Mouse (Mus musculus) lung, adult 2 months (tissue): ENCODE measurements at regions not wholly inside any gene's neighbourhood (a gene's known extent, or its start where the extent isn't known, plus 50 kb on each side); places are given as distances from the start of the nearest gene placed in this dataset.

Experiments
- DNase-seq: peaks from one replicate; pipeline ENCODE4 v3.0.0; 2022
- H3K4me1 ChIP-seq: fragments of 200-500 bp; 2 replicates; pipeline ENCODE4 v1.6.1; 2011; ENCODE audit warnings: low read length; ENCODE audit not compliant: control insufficient read depth, insufficient read depth
- H3K4me3 ChIP-seq: fragments of 200-500 bp; replicated peaks from 2 replicates; pipeline ENCODE3; 2011; ENCODE audit warnings: low read depth, mild to moderate bottlenecking, control low read depth, low read length; ENCODE audit errors: extremely low read depth
- CTCF ChIP-seq: fragments of 200-500 bp; IDR thresholded peaks from 2 replicates; pipeline ENCODE4 v1.5.1; 2011; ENCODE audit warnings: mild to moderate bottlenecking, low read length, control low read depth; ENCODE audit not compliant: insufficient read depth
- POLR2A ChIP-seq: fragments of 200-500 bp; IDR thresholded peaks from 2 replicates; pipeline ENCODE4 v1.6.1; 2011; ENCODE audit warnings: low read depth, mild to moderate bottlenecking, control low read depth, low read length, borderline replicate concordance; ENCODE audit errors: extremely low read depth
- WGBS: fragments of 180-500 bp; shearing (Covaris S2); methylation state at CpG from one replicate; pipeline ENCODE4 v1.1.7; 2018; 5-methylcytosine and 5-hydroxymethylcytosine counted together

DNA sequence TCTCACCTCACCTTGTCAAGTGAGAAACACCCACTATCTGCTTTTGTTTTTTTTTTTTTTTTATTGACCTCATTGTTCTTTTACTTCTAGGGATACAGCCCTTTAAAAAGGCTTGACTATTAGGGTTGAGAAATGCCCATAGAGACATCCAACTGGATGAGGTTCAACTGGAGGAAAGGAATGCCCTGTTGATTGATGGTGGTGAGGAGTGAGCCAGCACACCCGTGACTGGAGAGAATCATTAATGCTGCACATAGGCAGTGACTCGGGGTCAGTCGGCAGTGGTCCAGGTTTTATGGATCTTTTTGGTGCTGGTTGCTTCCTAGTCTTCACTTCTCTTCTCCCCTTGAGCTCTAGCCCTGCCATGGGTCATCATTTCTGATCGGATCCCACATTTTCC is 82.9 kb upstream of the Cryz start:
- WGBS, result 64% methylated on average over 4 of the region's 4 CpGs
- TF ChIP-seq CTCF (no peak), POLR2A (no peak)
- no peak for DNase-seq
- no peak overlapping the region for H3K4me3 ChIP-seq
- H3K4me1 ChIP-seq, result no peaks in the 10 kb centered on the region

DNA sequence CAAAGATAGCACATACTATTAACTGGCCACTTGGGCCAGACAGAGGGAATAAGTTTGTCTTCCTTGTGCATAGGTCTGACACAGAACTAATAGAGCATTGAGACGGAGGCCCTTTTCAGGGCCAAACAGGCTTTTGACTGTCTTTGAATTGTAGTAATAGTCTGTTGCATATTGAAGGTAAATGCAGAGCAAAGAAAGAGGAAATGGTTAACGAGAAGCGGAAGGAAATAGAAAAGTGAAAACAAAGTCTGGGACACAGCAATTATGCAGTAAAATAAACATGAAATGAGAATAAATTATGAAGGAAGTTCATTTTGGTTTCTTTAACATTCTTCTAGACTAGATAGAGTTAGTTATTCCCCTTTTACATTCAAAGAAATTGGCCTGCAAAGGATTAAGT is 86.4 kb upstream of the Cryz start:
- no peak for TF ChIP-seq CTCF
- no peak for TF ChIP-seq POLR2A
- WGBS, result 45% methylated on average over 3 of the region's 3 CpGs
- no peak for DNase-seq
- no peaks in the 10 kb centered on the region for H3K4me1 ChIP-seq
- no peak overlapping the region for H3K4me3 ChIP-seq

DNA sequence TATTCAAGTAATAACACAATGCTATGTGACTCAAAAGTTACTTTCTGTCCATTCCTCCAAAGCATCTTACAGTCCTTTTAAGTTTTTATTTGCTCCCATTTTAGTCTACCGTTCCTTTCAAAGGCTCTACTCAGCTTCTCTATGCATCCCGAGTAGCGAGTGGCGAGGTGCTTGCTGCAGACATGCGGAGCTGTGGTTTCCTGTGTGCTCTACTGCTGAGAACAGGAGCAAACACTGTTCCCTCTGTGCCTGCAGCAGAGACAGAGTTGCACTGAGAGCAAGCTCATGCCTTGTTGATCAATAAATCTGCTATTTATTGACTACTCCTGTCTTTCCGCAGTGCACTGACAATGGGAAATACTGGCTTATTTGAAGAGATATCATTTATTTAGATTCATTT is 87.1 kb upstream of the Cryz start:
- H3K4me3 ChIP-seq, result no peak overlapping the region
- WGBS, result 63% methylated on average over 6 of the region's 6 CpGs

DNA sequence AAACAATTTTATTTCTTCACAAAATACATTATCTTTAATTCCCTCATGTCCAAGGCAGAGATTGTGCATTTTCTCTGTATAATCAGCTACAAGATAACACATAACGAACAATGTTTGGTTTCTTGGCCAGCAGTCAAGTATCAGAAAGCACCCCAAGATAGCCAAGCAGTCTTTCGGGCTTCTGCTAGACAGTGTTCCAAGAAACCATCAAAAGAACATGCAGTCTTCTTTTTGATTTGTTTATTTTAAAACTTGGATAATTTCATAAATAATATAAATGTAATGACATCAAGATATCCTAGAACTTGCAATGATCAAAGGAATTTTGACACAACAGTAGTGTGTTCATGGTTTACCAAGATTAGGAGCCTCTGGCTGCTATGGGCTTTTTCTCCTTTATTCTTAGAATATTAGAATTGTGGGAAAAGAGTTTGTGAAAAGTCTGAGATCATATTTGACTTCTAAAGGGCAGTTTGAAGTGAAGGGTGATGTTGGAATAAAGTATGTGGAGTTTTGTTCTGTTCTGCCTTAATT is 103.1 kb upstream of the Cryz start:
- Histone ChIP-seq H3K4me1 (no peaks in the 10 kb centered on the region), H3K4me3 (no peak overlapping the region)
- DNase-seq, result no peak
- whole genome bisulfite sequencing, result 50% methylated on average over 2 of the region's 2 CpGs
- TF ChIP-seq CTCF (no peak), POLR2A (no peak)

More for the DNA sequence above, 87.1 kb upstream of the Cryz start:
- TF ChIP-seq CTCF (no peak), POLR2A (no peak)
- no peaks in the 10 kb centered on the region for H3K4me1 ChIP-seq
- DNase-seq, result no peak

DNA sequence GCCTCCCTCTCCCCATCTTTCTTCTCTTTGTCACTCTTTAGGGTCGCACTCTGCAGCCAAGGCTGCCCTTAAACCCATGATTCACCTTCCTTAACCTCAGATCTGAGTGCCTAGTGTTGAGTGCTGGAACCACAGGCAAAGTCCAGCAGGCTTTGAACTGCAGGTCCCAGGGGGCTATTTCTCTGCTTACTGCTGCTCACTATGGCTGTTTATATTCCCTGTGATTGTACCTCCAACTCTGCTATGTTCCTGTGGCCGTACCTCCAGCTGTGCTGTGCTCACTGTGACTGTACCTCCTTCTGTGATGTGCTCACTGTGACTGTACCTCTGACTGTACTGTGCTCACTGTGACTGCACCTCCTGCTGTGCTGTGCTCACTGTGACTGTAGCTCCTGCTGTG is 124.1 kb upstream of the Cryz start:
- Histone ChIP-seq H3K4me3 (no peak overlapping the region), H3K4me1 (no peaks in the 10 kb centered on the region)
- no peak for TF ChIP-seq CTCF
- TF ChIP-seq POLR2A, result no peak
- no peak for DNase-seq
- WGBS, result 76% methylated on average over 2 of the region's 2 CpGs

DNA sequence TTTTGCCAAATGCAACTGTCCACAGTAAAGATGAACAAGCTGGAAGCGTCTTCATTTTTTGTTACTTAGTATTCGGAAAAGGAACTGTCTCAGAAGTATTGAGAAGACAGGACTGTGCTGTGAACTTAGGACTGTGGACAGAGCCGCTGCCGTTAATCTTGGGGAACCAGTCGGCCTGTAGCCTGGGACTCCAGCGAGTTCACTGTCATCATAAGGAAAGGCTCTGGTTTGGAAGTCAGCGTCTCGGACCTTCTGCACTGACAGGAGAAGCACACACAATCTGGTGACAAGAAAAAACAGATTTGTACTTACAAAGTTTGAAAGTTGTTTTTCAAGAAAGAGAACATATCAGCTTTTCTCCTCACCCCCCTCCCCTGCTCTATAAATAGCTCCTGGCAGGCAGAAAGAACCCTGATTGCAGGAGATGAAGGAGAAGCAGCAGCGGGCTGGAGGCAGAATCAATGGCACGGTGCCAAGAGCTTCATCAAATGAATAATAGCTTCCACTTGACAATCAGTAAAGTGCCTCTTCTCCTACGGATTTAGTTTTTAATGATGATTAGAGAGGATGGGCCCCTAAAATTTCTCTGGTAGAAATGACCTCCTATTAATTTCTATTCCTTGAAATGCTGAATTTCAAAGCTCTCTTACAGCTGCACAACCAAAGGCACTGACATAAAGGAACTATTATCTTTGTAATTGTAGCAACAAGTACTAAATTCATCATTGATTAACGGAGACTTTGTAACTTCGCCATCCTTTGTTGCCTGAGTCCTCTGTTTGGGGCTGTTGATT is 128.7 kb upstream of the Cryz start:
- 26% methylated on average over 13 of the region's 13 CpGs for WGBS
- Histone ChIP-seq H3K4me1 (no peaks in the 10 kb centered on the region), H3K4me3 (no peak overlapping the region)
- no peak for DNase-seq
- TF ChIP-seq CTCF (no peak), POLR2A (no peak)

DNA sequence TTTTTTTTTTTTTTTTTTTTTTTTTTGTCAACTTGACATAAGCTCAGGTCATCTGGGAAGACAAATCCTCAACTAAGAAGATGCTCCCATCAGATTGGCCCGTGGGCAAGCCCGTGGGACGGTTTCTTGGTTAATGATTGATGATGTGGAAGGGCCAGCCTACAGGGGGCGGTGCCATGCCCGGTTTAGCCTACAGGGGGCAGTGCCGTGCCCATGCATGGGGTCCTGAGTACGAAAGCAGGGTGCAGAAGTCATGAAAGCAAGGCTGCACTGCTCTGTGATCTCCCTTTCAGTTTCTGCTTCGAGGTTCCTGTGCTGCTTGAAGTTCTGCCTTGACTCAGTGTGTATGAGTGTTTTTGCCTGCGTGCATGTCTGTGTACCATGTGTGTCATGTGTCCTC is 127.7 kb upstream of the Lhx8 start:
- 76% methylated on average over 9 of the region's 9 CpGs for WGBS
- no peak overlapping the region for H3K4me3 ChIP-seq
- DNase-seq, result no peak
- no peaks in the 10 kb centered on the region for H3K4me1 ChIP-seq
- TF ChIP-seq POLR2A, result no peak
- no peak for TF ChIP-seq CTCF

DNA sequence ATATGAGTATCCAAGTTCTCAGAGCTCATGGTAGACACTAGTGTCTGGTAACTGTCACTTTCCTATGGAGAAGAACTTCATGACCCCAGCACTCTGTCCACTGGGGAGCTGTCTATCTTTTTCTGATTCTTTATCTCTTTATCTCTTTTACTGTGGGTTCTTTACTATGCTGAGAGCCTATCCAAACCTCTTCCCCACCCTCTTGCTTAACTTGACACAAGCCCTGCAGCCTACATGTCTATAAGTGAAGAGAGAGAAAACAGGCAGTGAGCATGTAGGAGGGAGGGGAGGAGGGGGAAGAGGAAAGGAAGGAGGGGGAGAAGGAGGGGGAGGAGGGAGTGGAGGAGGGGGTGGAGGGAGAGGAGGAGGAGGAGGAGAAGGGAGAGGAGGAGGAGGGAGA is 122.6 kb upstream of the Lhx8 start:
- Histone ChIP-seq H3K4me3 (no peak overlapping the region), H3K4me1 (peaks cover 2% of the 10 kb centered on the region; the same call in 1 of the 2 replicates)
- no peak for DNase-seq
- no peak for TF ChIP-seq CTCF
- no peak for TF ChIP-seq POLR2A

DNA sequence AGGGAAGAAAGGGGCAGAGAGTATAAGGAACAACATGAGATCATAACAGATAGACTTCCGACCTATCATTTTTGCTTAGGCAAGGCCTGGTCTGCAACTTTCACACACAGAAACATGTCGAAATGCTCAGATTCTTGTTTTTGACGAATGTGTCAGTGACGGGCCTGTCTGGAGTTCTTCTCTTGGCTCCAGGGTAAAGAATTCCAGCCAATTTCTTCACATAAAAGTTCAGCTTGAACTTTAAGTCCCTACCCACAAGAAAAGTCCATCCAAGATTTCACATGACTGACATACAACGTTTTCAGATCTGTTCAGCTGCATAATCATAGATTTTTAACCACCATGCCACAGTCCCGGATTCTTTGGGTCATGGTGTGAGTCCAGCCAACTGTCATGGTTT is 122.1 kb upstream of the Lhx8 start:
- H3K4me3 ChIP-seq, result no peak overlapping the region
- no peak for DNase-seq
- peaks cover 2% of the 10 kb centered on the region; the same call in 1 of the 2 replicates for H3K4me1 ChIP-seq
- no peak for TF ChIP-seq CTCF
- no peak for TF ChIP-seq POLR2A
- WGBS, result 59% methylated on average over 6 of the region's 6 CpGs

DNA sequence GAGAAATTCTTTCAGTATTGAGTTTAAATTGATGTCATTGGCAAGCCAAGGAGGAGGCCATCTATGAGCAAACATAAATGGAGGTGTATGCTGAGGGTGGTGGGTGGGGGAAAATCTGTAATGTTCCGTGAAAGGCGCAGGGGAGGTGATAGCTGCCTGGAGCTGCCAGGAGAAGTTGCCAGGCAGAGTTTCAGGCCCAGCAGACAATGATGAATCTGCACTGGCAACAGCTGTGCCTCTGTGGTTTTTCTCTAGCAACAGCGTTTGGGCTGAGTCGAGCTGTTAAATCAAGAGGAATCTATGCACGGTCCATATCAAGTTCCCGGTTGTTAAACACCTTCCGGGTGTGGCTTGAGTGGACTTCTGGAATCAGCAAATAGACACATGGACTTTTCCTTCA is 120.7 kb upstream of the Lhx8 start:
- no peak for TF ChIP-seq CTCF
- TF ChIP-seq POLR2A, result no peak
- DNase-seq, result no peak
- H3K4me1 ChIP-seq, result peaks cover 2% of the 10 kb centered on the region; the same call in 1 of the 2 replicates
- H3K4me3 ChIP-seq, result no peak overlapping the region
- WGBS, result 50% methylated on average over 7 of the region's 7 CpGs
